Mouse (Mus musculus) neural tube, embryonic 11.5 days (tissue): ENCODE results near the gene Slc25a4. TPM values are rescaled to one million over a fixed set of nuclear protein-coding genes. Genes with fewer than 3 reads are reported as not detected.

Experiments used
- ATAC-seq: fragments of 200-750 bp; cut with Nextera tagmentation; 2 replicates; pipeline ENCODE4 v1.8.0; 2017; ENCODE audit warnings: moderate number of reproducible peaks, mild to moderate bottlenecking, moderate TSS enrichment, moderate library complexity; ENCODE audit not compliant: insufficient read depth, low FRiP score, low TSS enrichment
- DNase-seq: peaks from one replicate; pipeline ENCODE4 v3.0.0-alpha.2; 2015; ENCODE audit warnings: low spot score
- H3K27ac ChIP-seq: fragments of 300-500 bp; sonication (generic); 2 replicates; pipeline ENCODE4 v1.5.1; 2014; ENCODE audit warnings: low read depth, mild to moderate bottlenecking, low read length
- H3K27me3 ChIP-seq: fragments of 300-500 bp; sonication (generic); 2 replicates; pipeline ENCODE4 v1.6.1; 2014; ENCODE audit warnings: mild to moderate bottlenecking, low read length, mixed read lengths; ENCODE audit not compliant: control insufficient read depth, insufficient read depth
- H3K36me3 ChIP-seq: fragments of 300-500 bp; sonication (generic); 2 replicates; pipeline ENCODE4 v1.6.1; 2014; ENCODE audit warnings: mild to moderate bottlenecking, low read length, moderate library complexity, mixed read lengths; ENCODE audit not compliant: control insufficient read depth, insufficient read depth
- H3K4me1 ChIP-seq: fragments of 300-500 bp; sonication (generic); 2 replicates; pipeline ENCODE4 v1.6.1; 2014; ENCODE audit warnings: low read length, mixed read lengths; ENCODE audit not compliant: control insufficient read depth, insufficient read depth
- H3K4me2 ChIP-seq: fragments of 300-500 bp; sonication (generic); 2 replicates; pipeline ENCODE4 v1.6.1; 2014; ENCODE audit warnings: low read depth, mild to moderate bottlenecking, moderate library complexity
- H3K4me3 ChIP-seq: fragments of 300-500 bp; sonication (generic); 2 replicates; pipeline ENCODE4 v1.5.1; 2014; ENCODE audit warnings: low read depth, low read length
- H3K9ac ChIP-seq: fragments of 300-500 bp; sonication (generic); 2 replicates; pipeline ENCODE4 v1.6.1; 2014; ENCODE audit warnings: mild to moderate bottlenecking, low read length
- H3K9me3 ChIP-seq: fragments of 300-500 bp; sonication (generic); 2 replicates; pipeline ENCODE4 v1.6.1; 2016; ENCODE audit warnings: low read length; ENCODE audit not compliant: control insufficient read depth
- WGBS: fragments of 180-500 bp; shearing (Covaris S2); extraction: QIAGEN DNeasy Blood & Tissue Kit; methylation state at CpG from one replicate; pipeline ENCODE4 v1.1.7; 2014; 5-methylcytosine and 5-hydroxymethylcytosine counted together
- polyA plus RNA-seq: library from polyadenylated mRNA; unstranded; fragments of >200 nt; fragmentation: Nextera tagmentation; extraction: Ambion mirVana; gene quantifications from 2 replicates; pipeline ENCODE4 v1.2.1, GENCODE M21; 2014

The Slc25a4 gene
- polyA plus RNA-seq, 1 experiment from 2014 or later = 548 TPM

DNA sequence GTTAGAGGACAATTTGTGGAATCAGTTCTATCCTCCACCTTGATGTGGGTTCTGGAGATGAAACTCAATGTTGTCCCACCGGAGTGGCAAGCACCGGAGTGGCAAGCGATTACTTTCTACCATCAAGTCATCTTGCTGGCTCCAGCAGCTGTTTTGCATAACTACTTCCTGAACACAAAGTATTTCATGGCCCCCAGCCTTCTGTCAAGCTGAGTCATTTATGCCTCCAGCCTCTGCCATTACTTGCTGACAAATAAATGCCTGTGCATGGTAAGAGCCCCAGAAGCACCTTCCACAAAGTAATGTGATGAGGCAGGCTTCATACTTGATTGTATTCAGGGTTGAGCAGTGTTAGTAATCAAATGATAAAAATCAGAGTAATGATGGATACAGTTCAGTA is 14.2 kb downstream of the Slc25a4 start:
- DNase-seq (no peak), ATAC-seq (no peak)
- Histone ChIP-seq H3K27ac (no peak overlapping the region), H3K9me3 (no peaks in the 10 kb centered on the region), H3K36me3 (peaks cover 2% of the 10 kb centered on the region), H3K4me1 (no peaks in the 10 kb centered on the region), H3K27me3 (no peaks in the 10 kb centered on the region), H3K9ac (no peak overlapping the region), H3K4me3 (no peak overlapping the region), H3K4me2 (no peak overlapping the region)
- WGBS = 96% methylated on average over 3 of the region's 3 CpGs

DNA sequence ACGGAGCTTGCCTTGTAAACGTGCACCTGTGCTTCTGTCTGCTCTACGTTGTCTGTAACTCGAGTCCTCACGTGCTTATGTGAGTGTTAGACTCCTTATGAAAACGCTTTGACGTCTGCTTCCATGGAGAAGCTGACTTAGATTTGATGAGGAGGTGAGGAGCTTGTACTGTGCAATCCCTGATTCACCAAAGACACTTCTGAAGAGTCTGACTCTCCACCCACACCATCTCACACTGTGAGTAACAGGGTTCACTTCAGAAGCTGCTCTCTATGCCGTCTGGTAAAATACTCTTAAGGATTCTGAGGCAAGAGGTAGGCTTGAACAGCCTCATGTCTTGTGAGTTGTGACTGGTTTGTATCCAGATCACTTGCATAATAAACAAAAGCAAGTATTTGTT is 18.0 kb downstream of the Slc25a4 start:
- Histone ChIP-seq H3K4me3 (no peak overlapping the region), H3K4me2 (no peak overlapping the region), H3K4me1 (no peaks in the 10 kb centered on the region), H3K36me3 (no peaks in the 10 kb centered on the region; the same call in none of the 2 replicates), H3K9me3 (no peaks in the 10 kb centered on the region), H3K9ac (no peak overlapping the region), H3K27ac (no peak overlapping the region), H3K27me3 (no peaks in the 10 kb centered on the region)
- 86% methylated on average over 8 of the region's 8 CpGs for WGBS
- DNase-seq (no peak), ATAC-seq (no peak)

DNA sequence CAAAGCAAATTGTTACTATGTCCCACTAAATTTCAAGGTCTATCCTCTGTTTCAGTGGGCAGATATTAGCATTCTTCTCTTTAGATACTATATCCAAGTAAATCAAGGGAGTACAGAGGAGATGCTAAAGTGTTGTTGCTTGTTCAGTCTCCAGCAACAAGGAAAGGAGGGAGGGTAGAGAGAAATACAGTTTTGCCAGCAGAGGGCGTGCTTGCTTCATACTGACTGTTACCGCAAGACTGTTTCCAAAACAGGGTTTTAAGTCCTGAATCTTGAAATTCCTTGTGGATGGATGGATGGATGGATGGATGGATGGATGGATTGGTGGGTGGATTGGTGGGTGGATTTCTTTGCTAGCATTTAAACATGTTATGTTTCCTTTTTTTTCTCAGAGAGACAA is 25.7 kb downstream of the Slc25a4 start:
- H3K4me1 ChIP-seq = no peaks in the 10 kb centered on the region
- no peaks in the 10 kb centered on the region for H3K9me3 ChIP-seq
- H3K4me2 ChIP-seq = no peak overlapping the region
- peak; percentile 53 for DNase-seq
- H3K36me3 ChIP-seq = no peaks in the 10 kb centered on the region
- H3K4me3 ChIP-seq = no peak overlapping the region
- H3K9ac ChIP-seq = no peak overlapping the region
- ATAC-seq = no peak
- WGBS = 4% methylated on average over 2 of the region's 2 CpGs
- H3K27me3 ChIP-seq = no peaks in the 10 kb centered on the region
- H3K27ac ChIP-seq = no peak overlapping the region

DNA sequence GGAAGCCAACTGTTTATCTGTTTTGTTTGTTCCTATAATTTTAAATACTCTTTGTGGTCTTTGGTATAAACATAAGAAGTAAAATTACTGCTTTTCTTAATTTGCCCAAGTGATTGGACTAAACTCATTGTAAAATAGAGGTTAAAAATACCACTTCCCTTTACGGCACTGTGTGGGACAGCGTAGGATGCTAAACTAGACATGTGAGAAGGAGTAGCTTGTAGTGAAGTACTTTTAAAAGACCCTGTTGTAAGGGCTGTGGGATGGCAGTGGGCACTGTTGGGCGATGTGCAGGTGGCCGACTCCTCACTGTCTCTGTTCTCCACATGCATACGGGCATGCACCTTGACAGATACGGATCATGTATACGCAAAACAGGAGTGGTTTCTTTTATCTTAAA is 30.9 kb downstream of the Slc25a4 start:
- Histone ChIP-seq H3K36me3 (no peaks in the 10 kb centered on the region), H3K9me3 (no peaks in the 10 kb centered on the region), H3K27me3 (no peaks in the 10 kb centered on the region), H3K4me2 (no peak overlapping the region), H3K4me3 (no peak overlapping the region), H3K4me1 (no peaks in the 10 kb centered on the region), H3K27ac (no peak overlapping the region), H3K9ac (no peak overlapping the region)
- 93% methylated on average over 7 of the region's 7 CpGs for WGBS
- DNase-seq (no peak), ATAC-seq (no peak)

DNA sequence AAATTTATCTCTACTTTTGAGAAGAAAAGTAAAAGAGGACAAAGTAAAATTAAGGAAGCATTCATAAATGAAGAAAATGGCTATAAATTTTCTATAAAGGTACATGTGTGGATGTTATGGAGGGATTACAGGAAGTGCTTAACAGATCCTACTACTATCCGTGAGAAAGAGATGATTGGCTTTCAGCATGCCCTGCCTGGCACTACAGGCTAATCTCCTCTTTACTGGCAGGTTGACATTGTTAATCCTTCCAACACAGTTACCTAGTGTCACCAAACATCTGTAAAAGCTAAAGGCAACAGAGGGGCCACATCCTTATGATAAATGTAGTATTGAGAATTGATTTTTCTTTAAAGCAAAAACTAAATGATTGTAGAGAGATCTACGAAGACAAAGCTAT is 37.4 kb downstream of the Slc25a4 start:
- H3K4me1 ChIP-seq = no peaks in the 10 kb centered on the region
- no peak overlapping the region for H3K4me3 ChIP-seq
- H3K9me3 ChIP-seq = no peaks in the 10 kb centered on the region
- DNase-seq (no peak), ATAC-seq (no peak)
- WGBS = 86% methylated on average over 2 of the region's 2 CpGs
- no peaks in the 10 kb centered on the region for H3K27me3 ChIP-seq
- H3K36me3 ChIP-seq = 0 out of 2 replicates have a peak, but pooled peaks cover 2% of the 10 kb centered on the region
- no peak overlapping the region for H3K27ac ChIP-seq
- H3K4me2 ChIP-seq = no peak overlapping the region
- no peak overlapping the region for H3K9ac ChIP-seq

DNA sequence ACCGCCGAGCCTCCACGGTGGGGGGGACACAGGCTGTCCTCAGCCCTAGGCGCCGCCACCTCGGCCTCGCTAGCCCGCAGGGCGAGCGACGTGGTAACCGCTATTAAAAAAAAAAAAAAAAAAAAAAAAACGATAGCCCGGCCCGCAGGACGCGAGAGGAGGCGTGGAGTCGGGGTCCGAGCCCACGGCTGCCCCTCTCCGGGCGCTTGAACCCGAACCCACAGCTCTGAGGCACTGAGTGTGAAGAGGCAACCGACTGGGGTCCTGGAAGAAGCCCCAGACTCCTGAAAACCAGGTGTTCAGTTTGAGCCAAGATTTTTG is 47.3 kb downstream of the Slc25a4 start:
- peak overlapping the region; percentile 84 for H3K27ac ChIP-seq
- peak overlapping the region; percentile 81 for H3K9ac ChIP-seq
- peak overlapping the region; percentile 70 for H3K4me3 ChIP-seq
- no peaks in the 10 kb centered on the region for H3K27me3 ChIP-seq
- H3K9me3 ChIP-seq = no peaks in the 10 kb centered on the region
- no peaks in the 10 kb centered on the region for H3K36me3 ChIP-seq
- H3K4me2 ChIP-seq = peak overlapping the region; percentile 74
- peaks cover 3% of the 10 kb centered on the region; the same call in 1 of the 2 replicates for H3K4me1 ChIP-seq
- DNase-seq = no peak
- peak; percentile 32 for ATAC-seq
- 0% methylated on average over 25 of the region's 25 CpGs for WGBS

DNA sequence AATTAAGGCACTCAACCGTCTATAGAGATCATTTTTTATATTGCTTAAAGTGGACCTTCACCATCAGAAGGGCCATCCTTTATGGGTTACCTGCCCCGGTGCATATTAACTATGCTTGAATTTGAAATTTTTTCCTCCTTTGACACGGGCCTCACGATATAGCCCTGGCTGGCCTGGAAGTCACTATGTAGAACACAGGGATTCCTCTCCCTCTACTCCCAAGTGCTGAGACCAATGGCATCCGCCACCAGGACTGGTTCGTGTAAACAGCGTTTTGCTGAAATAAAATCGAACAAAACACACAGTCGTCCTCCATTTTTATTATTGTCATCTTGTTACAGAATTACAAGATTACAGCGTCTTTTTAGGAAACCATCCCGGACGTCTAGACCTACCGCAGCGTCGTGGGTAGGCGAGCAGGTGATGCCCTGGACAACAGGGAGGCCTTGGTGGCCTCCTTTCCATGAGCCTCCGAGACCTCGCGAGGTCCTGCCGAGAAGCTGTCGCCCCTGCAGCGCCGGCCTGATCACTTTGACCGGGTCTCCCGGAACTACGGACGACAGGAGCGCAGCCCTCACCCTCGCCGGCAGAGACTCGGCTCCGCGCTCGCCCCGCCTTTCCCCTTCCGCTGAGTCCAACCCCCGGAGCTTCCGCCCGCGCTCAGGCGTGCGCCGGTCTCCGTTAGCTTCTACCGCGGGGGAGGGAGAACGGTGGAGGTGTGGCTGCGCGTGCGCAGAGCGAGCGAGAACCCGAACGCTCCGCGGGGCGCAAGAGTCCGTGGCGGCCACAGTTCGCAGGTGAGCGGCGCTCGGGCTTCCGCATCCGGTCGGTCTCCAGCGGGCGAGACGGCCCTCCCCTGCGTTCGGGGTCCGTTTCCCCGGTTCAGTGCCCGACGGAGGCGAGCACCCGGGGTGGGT is 47.9 kb downstream of the Slc25a4 start:
- Histone ChIP-seq H3K4me3 (peak overlapping the region; percentile 70), H3K36me3 (no peaks in the 10 kb centered on the region), H3K9me3 (no peaks in the 10 kb centered on the region), H3K27ac (peak overlapping the region; percentile 84), H3K9ac (peak overlapping the region; percentile 81), H3K4me2 (peak overlapping the region; percentile 74), H3K4me1 (peaks cover 3% of the 10 kb centered on the region; the same call in 1 of the 2 replicates), H3K27me3 (no peaks in the 10 kb centered on the region)
- 3% methylated on average over 68 of the region's 77 CpGs for WGBS
- ATAC-seq = peak; percentile 96
- DNase-seq = peak; percentile 95
